Mouse (Mus musculus) megakaryocyte, embryonic 14.5 days (primary cell): Measurements from ENCODE around the gene 2300009A05Rik.

Experiments used
- FLI1 ChIP-seq: IDR thresholded peaks from 2 replicates; pipeline ENCODE4 v1.6.1; 2012; ENCODE audit warnings: low read length, inconsistent platforms, mixed read lengths
- GATA1 ChIP-seq: IDR thresholded peaks from 3 replicates; pipeline ENCODE4 v1.6.1; 2012; ENCODE audit warnings: mixed read lengths, low read length, inconsistent platforms, borderline replicate concordance

GRCm38 (mm10) chr9:63395612-63396011, 3.4 kb downstream of the 2300009A05Rik start:
- no peak for TF ChIP-seq GATA1
- TF ChIP-seq FLI1 = no peak
